ENCODE assay signal across 17 mouse cellular contexts in the genomic region with DNA sequence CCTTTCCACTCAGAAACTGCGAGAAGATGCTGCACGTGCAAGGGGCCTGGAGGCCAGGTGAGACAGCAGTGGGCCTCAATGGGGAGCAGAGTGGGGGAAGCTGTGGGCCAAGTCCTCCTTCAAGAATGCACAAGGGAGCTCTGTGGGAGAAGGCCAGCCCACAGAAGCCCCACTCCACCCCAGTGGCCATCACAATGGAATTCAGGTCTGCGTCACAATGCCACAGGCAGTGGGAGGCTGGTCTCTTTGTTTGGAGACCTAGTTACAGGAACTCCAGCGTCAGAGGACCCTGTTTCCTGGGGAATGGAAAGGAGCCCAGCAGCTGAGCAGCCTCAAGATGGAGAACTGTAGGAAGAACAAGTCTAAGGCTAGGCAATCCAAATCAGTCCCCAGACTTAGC. TPM values are rescaled to one million over a fixed set of nuclear protein-coding genes. Genes with fewer than 3 reads are reported as not detected.
"Had no signal": no experiment of that assay in that cellular context is flagged by ENCODE, and none has a peak within 500 bp of the region (broad histone marks: within the 10 kb centered on the region; RNA-seq: fewer than 3 reads in every experiment).

No protein-coding gene starts in this region.

- H3K27ac ChIP-seq: kidney, embryonic 15.5 days; limb, embryonic 13.5 days; liver, embryonic 14.5 days; midbrain, embryonic 13.5 days; stomach, embryonic 15.5 days had no signal

- DNase-seq: kidney, postnatal 14 days; left cerebral cortex, postnatal 4 days; lung, adult 18-20 months; right cerebral cortex, postnatal 4 days had no signal

- ATAC-seq: midbrain, embryonic 13.5 days had no signal

- H3K4me3 ChIP-seq: kidney, embryonic 15.5 days; limb, embryonic 13.5 days; midbrain, embryonic 13.5 days; stomach, embryonic 15.5 days had no signal

- H3K9ac ChIP-seq: kidney, embryonic 15.5 days; limb, embryonic 13.5 days; liver, embryonic 14.5 days; midbrain, embryonic 13.5 days; stomach, embryonic 15.5 days had no signal

- H3K9me3 ChIP-seq: kidney, embryonic 15.5 days; limb, embryonic 13.5 days; midbrain, embryonic 13.5 days; stomach, embryonic 15.5 days had no signal

- H3K4me2 ChIP-seq: kidney, embryonic 15.5 days; limb, embryonic 13.5 days; midbrain, embryonic 13.5 days; stomach, embryonic 15.5 days had no signal

- H3K27me3 ChIP-seq: kidney, embryonic 15.5 days; stomach, embryonic 15.5 days had no signal

- H3K4me1 ChIP-seq: kidney, embryonic 15.5 days; limb, embryonic 13.5 days; midbrain, embryonic 13.5 days; stomach, embryonic 15.5 days had no signal

RNA-seq across cellular contexts. Expression of a gene that starts 6.8 kb away (rescaled TPM):
- total RNA-seq: liver, adult 2 months; megakaryocyte progenitor cell, adult 5-6 weeks had no signal
- polyA plus RNA-seq: kidney, embryonic 15.5 days; large intestine, adult 2 months; limb, embryonic 13.5 days; liver, adult 2 months; liver, embryonic 14.5 days; lung, embryonic 16.5 days; midbrain, embryonic 13.5 days; spleen, adult 2 months; stomach, embryonic 15.5 days had no signal

RNA-seq across cellular contexts. Expression of a gene that starts 13.2 kb away (rescaled TPM):
- total RNA-seq: layer of hippocampus, postnatal 14 days; left cerebral cortex, adult 18-20 months; liver, adult 2 months; megakaryocyte progenitor cell, adult 5-6 weeks had no signal
- polyA plus RNA-seq: kidney, embryonic 15.5 days; large intestine, adult 2 months; limb, embryonic 13.5 days; liver, adult 2 months; liver, embryonic 14.5 days; lung, embryonic 16.5 days; midbrain, embryonic 13.5 days; neural tube, embryonic 14.5 days; stomach, embryonic 15.5 days had no signal
